Mouse (Mus musculus) G1E (cell line): ENCODE data around the gene Cpeb4. TPM values are rescaled to one million over a fixed set of nuclear protein-coding genes. Genes with fewer than 3 reads are reported as not detected.

Experiments used
- ATAC-seq: 2 replicates; pipeline ENCODE4 v1.8.0; 2016; ENCODE audit warnings: mild to moderate bottlenecking; ENCODE audit not compliant: insufficient number of reproducible peaks, poor library complexity, low FRiP score, severe bottlenecking; ENCODE audit errors: extremely low read depth
- DNase-seq: peaks from one replicate; pipeline ENCODE4 v3.0.0; 2012; ENCODE audit warnings: low spot score
- H3K27me3 ChIP-seq: 2 replicates; pipeline ENCODE4 v1.6.1; 2012; ENCODE audit warnings: mild to moderate bottlenecking, low read length, inconsistent platforms; ENCODE audit not compliant: insufficient read depth
- H3K36me3 ChIP-seq: replicated peaks from 2 replicates; pipeline ENCODE3; 2012; ENCODE audit warnings: mild to moderate bottlenecking, inconsistent platforms
- H3K4me1 ChIP-seq: 2 replicates; pipeline ENCODE4 v1.6.1; 2012; ENCODE audit warnings: low read depth, low read length, inconsistent platforms, mixed read lengths; ENCODE audit not compliant: insufficient read depth
- H3K4me3 ChIP-seq: 2 replicates; pipeline ENCODE4 v1.5.1; 2012; ENCODE audit warnings: low read depth, mild to moderate bottlenecking, inconsistent platforms, low read length, moderate library complexity, mixed read lengths
- H3K9me3 ChIP-seq: replicated peaks from 2 replicates; pipeline ENCODE4 v1.6.1; 2012; ENCODE audit warnings: inconsistent platforms
- CTCF ChIP-seq: IDR thresholded peaks from 2 replicates; pipeline ENCODE4 v1.5.1; 2012; ENCODE audit warnings: low read depth, low read length, inconsistent platforms, mixed read lengths
- GATA1 ChIP-seq: IDR thresholded peaks from 2 replicates; pipeline ENCODE4 v1.6.1; 2012; ENCODE audit warnings: borderline replicate concordance, low read length, inconsistent platforms, mixed read lengths
- GATA2 ChIP-seq: IDR thresholded peaks from 2 replicates; pipeline ENCODE4 v1.6.1; 2012; ENCODE audit warnings: low read depth, low read length, inconsistent platforms, borderline replicate concordance
- POLR2AphosphoS5 ChIP-seq: IDR thresholded peaks from 2 replicates; pipeline ENCODE4 v1.6.1; 2012; ENCODE audit warnings: low read depth, low read length, inconsistent platforms; ENCODE audit not compliant: insufficient replicate concordance
- TAL1 ChIP-seq: conservative IDR thresholded peaks from 2 replicates; pipeline ENCODE4 v1.6.1; 2012; ENCODE audit warnings: low read depth, low read length, inconsistent platforms, mixed read lengths
- polyA plus RNA-seq: library from polyadenylated mRNA; stranded (reverse); fragments of >175 nt; gene quantifications from 2 replicates; pipeline ENCODE4 v1.2.3, GENCODE M21; 2012
- total RNA-seq, 2 experiments: library from RNA; stranded (forward) in 1 of 2; stranded (reverse) in 1 of 2; fragments of 200-1000 nt in 1 of 2; fragments of >200 nt in 1 of 2; fragmentation: Nextera tagmentation in 1 of 2; gene quantifications; 2 replicates each; pipeline ENCODE4 v1.2.3; 2014 to 2017

Gene Cpeb4
- total and polyA plus RNA-seq, 3 experiments, result 5.6 to 84.2 (median 30.4) TPM

GRCm38 (mm10) chr11:31930051-31930450 lies 58.0 kb downstream of the Cpeb4 start:
- no peaks in the 10 kb centered on the region for H3K9me3 ChIP-seq
- peaks cover 59% of the 10 kb centered on the region for H3K36me3 ChIP-seq
- DNase-seq (no peak), ATAC-seq (no peak)
- TF ChIP-seq POLR2AphosphoS5, result no peak
- no peak for TF ChIP-seq GATA2
- TF ChIP-seq GATA1, result no peak
- TF ChIP-seq TAL1, result no peak
- TF ChIP-seq CTCF, result no peak
- no peak overlapping the region for H3K4me3 ChIP-seq
- H3K27me3 ChIP-seq, result no peaks in the 10 kb centered on the region
- no peaks in the 10 kb centered on the region for H3K4me1 ChIP-seq

- no peak for DNase-seq
- Histone ChIP-seq H3K27me3 (peaks cover 2% of the 10 kb centered on the region; the same call in 1 of the 2 replicates), H3K9me3 (no peaks in the 10 kb centered on the region), H3K4me3 (no peak overlapping the region), H3K36me3 (peaks cover 27% of the 10 kb centered on the region), H3K4me1 (no peaks in the 10 kb centered on the region)
- no peak for TF ChIP-seq GATA1
- no peak for TF ChIP-seq CTCF
- no peak for TF ChIP-seq TAL1
- no peak for TF ChIP-seq POLR2AphosphoS5
- no peak for TF ChIP-seq GATA2
- no peak for ATAC-seq
Observed at GRCm38 (mm10) chr11:31935652-31936051, 63.6 kb downstream of the Cpeb4 start.

GRCm38 (mm10) chr11:31936910-31937525 lies 65.0 kb downstream of the Cpeb4 start:
- Histone ChIP-seq H3K9me3 (no peaks in the 10 kb centered on the region), H3K27me3 (peaks cover 9% of the 10 kb centered on the region; the same call in 1 of the 2 replicates), H3K4me3 (no peak overlapping the region), H3K36me3 (peaks cover 15% of the 10 kb centered on the region), H3K4me1 (no peaks in the 10 kb centered on the region)
- DNase-seq (no peak), ATAC-seq (no peak)
- TF ChIP-seq GATA1, result no peak

GRCm38 (mm10) chr11:31940898-31941639 lies 69.1 kb downstream of the Cpeb4 start:
- Histone ChIP-seq H3K4me1 (no peaks in the 10 kb centered on the region), H3K27me3 (peaks cover 15% of the 10 kb centered on the region), H3K36me3 (peaks cover 4% of the 10 kb centered on the region), H3K4me3 (no peak overlapping the region), H3K9me3 (no peaks in the 10 kb centered on the region)
- TF ChIP-seq CTCF, result no peak
- ATAC-seq, result no peak
- no peak for DNase-seq

- no peak for DNase-seq
- no peaks in the 10 kb centered on the region for H3K36me3 ChIP-seq
- no peak overlapping the region for H3K4me3 ChIP-seq
- ATAC-seq, result no peak
- no peaks in the 10 kb centered on the region for H3K9me3 ChIP-seq
- H3K27me3 ChIP-seq, result peaks cover 19% of the 10 kb centered on the region
- TF ChIP-seq TAL1 (no peak), CTCF (no peak), GATA1 (no peak), POLR2AphosphoS5 (no peak), GATA2 (no peak)
- no peaks in the 10 kb centered on the region for H3K4me1 ChIP-seq
Observed at GRCm38 (mm10) chr11:31941640-31942638, 69.9 kb downstream of the Cpeb4 start.

GRCm38 (mm10) chr11:31945471-31945870 lies 73.5 kb downstream of the Cpeb4 start:
- TF ChIP-seq POLR2AphosphoS5, result no peak
- no peak for TF ChIP-seq GATA1
- TF ChIP-seq GATA2, result no peak
- no peak for TF ChIP-seq CTCF
- TF ChIP-seq TAL1, result no peak
- peaks cover 21% of the 10 kb centered on the region for H3K4me1 ChIP-seq
- H3K9me3 ChIP-seq, result no peaks in the 10 kb centered on the region
- no peak overlapping the region for H3K4me3 ChIP-seq
- H3K27me3 ChIP-seq, result peaks cover 26% of the 10 kb centered on the region
- no peak for ATAC-seq
- DNase-seq, result no peak
- no peaks in the 10 kb centered on the region for H3K36me3 ChIP-seq
